Mouse (Mus musculus): Measurements from ENCODE around the gene Fut2.

DNA sequence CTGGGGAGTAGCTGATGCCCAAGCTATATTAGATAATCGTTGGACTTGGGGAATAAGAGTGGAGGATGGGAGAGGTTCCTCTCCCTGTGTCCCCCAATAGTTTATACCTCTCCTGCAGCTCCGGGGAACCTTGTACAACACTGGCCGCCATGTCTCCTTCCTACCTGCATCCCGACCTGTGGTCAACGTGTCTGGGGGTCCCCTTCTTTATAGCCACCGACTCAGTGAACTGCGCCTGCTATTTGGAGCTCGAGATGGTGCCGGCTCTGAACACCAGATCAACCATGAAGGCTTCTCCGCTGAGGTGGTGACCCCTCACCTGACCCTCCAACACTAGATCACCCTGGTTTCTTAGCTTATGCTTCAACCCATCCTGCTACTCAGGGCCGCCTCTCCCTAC, 36.1 kb upstream of the Fut2 start:
- TF ChIP-seq CTCF (IDR thresholded peaks at IDR 0.05; ENCODE audit: insufficient read depth, low read depth, low read length) (no peak), POLR2A (IDR thresholded peaks at IDR 0.05; ENCODE audit: insufficient read depth, low read depth, low read length) (no peak)

Measured in olfactory bulb, adult 2 months (tissue).